Mouse (Mus musculus) intestine, embryonic 15.5 days (tissue): ENCODE measurements around the gene Ifitm6. TPM values are rescaled to one million over a fixed set of nuclear protein-coding genes. Genes with fewer than 3 reads are reported as not detected.
"Not testable (repeated sequence)": the region's sequence is repeated elsewhere in the genome, so short reads cannot be mapped to it uniquely, and the experiment has no call there.

Source experiments
- ATAC-seq: fragments of 200-750 bp; cut with Nextera tagmentation; 2 replicates; pipeline ENCODE4 v1.8.0; 2017; ENCODE audit warnings: moderate TSS enrichment, moderate library complexity
- H3K27ac ChIP-seq: fragments of 300-500 bp; sonication (generic); 2 replicates; pipeline ENCODE4 v1.5.1; 2015; ENCODE audit warnings: mild to moderate bottlenecking, inconsistent platforms
- H3K27me3 ChIP-seq: fragments of 300-500 bp; sonication (generic); replicated peaks from 2 replicates; pipeline ENCODE4 v1.6.1; 2015; ENCODE audit warnings: inconsistent platforms
- H3K36me3 ChIP-seq: fragments of 300-500 bp; sonication (generic); 2 replicates; pipeline ENCODE4 v1.6.1; 2015; ENCODE audit warnings: inconsistent platforms
- H3K4me1 ChIP-seq: fragments of 300-500 bp; sonication (generic); replicated peaks from 2 replicates; pipeline ENCODE4 v1.6.1; 2015; ENCODE audit warnings: inconsistent platforms
- H3K4me2 ChIP-seq: fragments of 300-500 bp; sonication (generic); replicated peaks from 2 replicates; pipeline ENCODE4 v1.6.1; 2015; ENCODE audit warnings: mild to moderate bottlenecking, inconsistent platforms
- H3K4me3 ChIP-seq: fragments of 300-500 bp; sonication (generic); replicated peaks from 2 replicates; pipeline ENCODE4 v1.5.1; 2015; ENCODE audit warnings: inconsistent platforms
- H3K9ac ChIP-seq: fragments of 300-500 bp; sonication (generic); 2 replicates; pipeline ENCODE4 v1.6.1; 2015; ENCODE audit warnings: inconsistent platforms
- H3K9me3 ChIP-seq: fragments of 300-500 bp; sonication (generic); 2 replicates; pipeline ENCODE4 v1.6.1; 2016; ENCODE audit warnings: inconsistent platforms
- WGBS: fragments of 180-500 bp; shearing (Covaris S2); methylation state at CpG from one replicate; pipeline ENCODE4 v1.1.7; 2015; 5-methylcytosine and 5-hydroxymethylcytosine counted together
- polyA plus RNA-seq: library from polyadenylated mRNA; unstranded; fragments of >200 nt; fragmentation: Nextera tagmentation; extraction: Ambion mirVana; gene quantifications from 2 replicates; pipeline ENCODE4 v1.2.1, GENCODE M21; 2015

The Ifitm6 gene
- polyA plus RNA-seq, 1 experiment from 2014 or later: 1.6 TPM

DNA sequence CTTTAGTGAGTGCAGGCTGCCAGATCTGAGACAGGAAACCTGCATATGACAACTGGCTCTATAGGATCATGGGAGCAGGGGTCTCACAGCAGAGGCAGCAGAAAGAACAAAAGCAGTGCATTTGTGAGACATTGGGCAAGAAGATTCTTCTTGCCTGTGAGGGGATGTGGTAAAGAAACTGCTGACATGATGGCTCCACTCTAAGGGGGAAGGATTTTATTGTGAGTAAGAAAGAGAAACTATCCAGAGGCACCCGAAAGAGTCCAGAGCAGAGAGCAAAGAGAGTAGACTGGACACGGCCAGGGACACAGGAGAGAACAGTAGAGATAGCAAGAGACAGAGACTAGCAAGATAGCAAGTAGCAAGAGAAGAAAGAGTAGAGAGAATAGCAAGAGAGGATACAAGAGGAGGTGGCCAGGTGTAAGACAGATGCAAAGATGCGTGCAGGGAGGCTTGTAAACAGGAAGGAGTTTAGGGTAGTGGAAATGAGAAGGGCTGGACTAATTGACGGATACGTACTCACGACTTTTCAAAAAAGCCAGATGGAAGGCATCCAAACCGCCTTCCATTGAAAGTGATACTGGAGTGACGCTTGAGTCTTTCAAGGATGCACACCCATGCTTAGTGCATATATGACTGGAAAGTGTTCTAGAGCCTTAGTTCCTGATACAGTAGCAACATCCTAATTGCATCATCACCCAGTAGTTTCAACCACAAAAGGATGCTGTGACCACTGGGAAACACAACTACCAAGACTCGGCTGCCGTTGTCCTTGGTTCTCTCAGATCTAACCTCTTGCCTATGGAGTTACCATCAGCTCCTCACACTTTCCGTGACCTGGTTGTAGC, 18.6 kb downstream of the Ifitm6 start:
- H3K27ac ChIP-seq: 0 out of 2 replicates have a peak overlapping the region, but pooled peaks have one; percentile 9
- H3K27me3 ChIP-seq: no peaks in the 10 kb centered on the region
- H3K9ac ChIP-seq: no peak overlapping the region
- H3K4me3 ChIP-seq: no peak overlapping the region
- no peaks in the 10 kb centered on the region for H3K4me1 ChIP-seq
- no peak for ATAC-seq
- no peak overlapping the region for H3K4me2 ChIP-seq
- H3K9me3 ChIP-seq: no peaks in the 10 kb centered on the region
- WGBS: 77% methylated on average over 11 of the region's 11 CpGs
- H3K36me3 ChIP-seq: no peaks in the 10 kb centered on the region

DNA sequence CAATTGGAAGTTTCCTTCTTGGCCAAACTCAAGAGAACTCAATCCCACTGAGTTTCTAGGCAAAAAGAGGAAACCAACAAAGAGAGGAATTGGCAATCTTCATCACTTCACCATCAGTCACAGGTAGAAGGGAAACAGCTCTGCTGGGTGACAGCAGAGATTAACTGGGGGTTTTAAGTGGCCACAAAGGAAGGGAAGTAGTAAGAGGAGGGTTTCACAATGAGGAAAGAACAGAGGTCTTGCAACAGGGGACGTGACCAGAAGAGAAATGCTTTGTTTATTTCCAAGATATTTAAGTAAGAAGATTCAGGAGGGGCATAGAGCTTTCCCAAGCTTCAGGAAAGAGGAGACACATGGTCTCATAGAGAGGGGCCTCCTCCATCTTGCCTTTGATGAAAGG, 19.9 kb downstream of the Ifitm6 start:
- Histone ChIP-seq H3K4me1 (no peaks in the 10 kb centered on the region), H3K9me3 (no peaks in the 10 kb centered on the region), H3K27me3 (no peaks in the 10 kb centered on the region), H3K36me3 (no peaks in the 10 kb centered on the region), H3K4me2 (no peak overlapping the region), H3K9ac (no peak overlapping the region), H3K4me3 (no peak overlapping the region), H3K27ac (no peak overlapping the region)
- ATAC-seq: no peak
- 23% methylated on average over 1 of the region's 1 CpGs for WGBS

DNA sequence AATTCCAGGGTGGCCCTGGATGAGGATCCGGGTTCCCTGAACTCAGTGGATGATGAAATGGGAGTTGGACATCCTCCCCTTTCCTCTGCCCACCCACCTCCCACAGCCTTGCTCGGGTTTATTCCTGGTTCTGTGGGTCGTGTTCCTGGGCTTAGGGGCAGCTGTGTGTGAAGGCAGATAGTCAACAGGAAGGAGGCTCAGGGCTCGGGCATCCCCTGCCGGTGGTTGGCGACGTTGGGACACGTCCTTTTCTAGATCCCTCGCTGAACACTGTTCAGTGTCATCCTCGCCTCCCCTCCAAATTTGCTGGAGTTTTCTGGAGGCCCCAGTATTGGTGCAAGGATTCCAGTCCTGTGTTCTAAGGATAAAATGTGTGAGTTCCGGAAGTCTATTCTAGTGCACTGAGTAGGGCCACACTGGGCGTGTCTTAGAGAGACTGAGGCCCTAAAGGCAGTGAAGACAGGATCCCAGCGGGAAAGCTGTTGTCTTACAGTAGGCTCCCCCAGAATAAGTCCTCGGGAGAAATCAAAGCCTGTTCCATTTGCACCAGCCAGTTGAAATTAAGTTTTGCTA, 26.5 kb downstream of the Ifitm6 start:
- Histone ChIP-seq H3K27me3 (no peaks in the 10 kb centered on the region), H3K9ac (no peak overlapping the region), H3K4me2 (no peak overlapping the region), H3K4me3 (no peak overlapping the region), H3K9me3 (no peaks in the 10 kb centered on the region), H3K36me3 (no peaks in the 10 kb centered on the region), H3K4me1 (peaks cover 11% of the 10 kb centered on the region; the same call in 1 of the 2 replicates), H3K27ac (no peak overlapping the region)
- WGBS: 84% methylated on average over 14 of the region's 14 CpGs
- no peak for ATAC-seq

DNA sequence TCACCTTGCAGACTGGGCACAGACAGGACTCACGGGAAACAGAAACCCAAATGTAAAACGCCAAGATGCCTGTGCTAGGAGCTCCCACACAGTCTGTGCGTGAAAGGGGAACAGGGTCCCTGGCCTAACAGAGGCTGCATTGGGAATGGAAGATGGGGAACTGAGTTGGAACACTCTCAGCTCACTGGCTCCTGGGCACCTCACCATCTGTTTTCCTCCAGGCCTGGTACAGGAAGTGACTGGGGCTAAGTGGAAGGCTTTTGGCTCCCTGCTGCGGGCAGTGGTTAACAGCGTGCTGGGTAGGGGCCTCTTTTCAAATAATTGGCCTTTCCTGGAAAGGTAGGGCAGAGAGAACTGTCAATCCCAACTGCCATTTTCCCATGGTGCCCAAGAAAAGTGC, 27.1 kb downstream of the Ifitm6 start:
- 75% methylated on average over 5 of the region's 5 CpGs for WGBS
- H3K4me2 ChIP-seq: no peak overlapping the region
- ATAC-seq: no peak; the same call in 1 of the 2 replicates
- no peaks in the 10 kb centered on the region for H3K9me3 ChIP-seq
- no peak overlapping the region for H3K27ac ChIP-seq
- no peak overlapping the region for H3K4me3 ChIP-seq
- H3K9ac ChIP-seq: no peak overlapping the region
- H3K27me3 ChIP-seq: no peaks in the 10 kb centered on the region
- peaks cover 11% of the 10 kb centered on the region; the same call in 1 of the 2 replicates for H3K4me1 ChIP-seq
- H3K36me3 ChIP-seq: no peaks in the 10 kb centered on the region

DNA sequence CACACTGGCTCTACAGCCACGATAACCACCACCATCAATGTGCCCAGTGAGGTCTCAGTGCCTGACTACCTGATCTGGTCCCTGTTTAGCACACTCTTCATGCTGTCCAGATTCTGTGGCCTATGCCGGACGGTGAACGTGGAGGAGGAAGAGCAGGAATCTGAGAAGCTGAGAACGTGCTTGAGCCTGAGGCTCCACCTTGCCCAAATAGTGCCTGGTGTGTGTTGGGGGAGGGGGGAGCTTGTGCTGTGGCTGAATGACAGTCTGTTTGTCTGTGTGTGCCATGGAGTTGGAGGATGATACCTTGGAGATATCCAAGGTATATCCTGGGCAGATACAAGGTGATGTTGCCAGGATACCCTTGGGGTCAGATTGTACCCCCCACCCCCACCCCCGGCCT, 27.5 kb downstream of the Ifitm6 start:
- peak; percentile 46; the same call in 1 of the 2 replicates for ATAC-seq

DNA sequence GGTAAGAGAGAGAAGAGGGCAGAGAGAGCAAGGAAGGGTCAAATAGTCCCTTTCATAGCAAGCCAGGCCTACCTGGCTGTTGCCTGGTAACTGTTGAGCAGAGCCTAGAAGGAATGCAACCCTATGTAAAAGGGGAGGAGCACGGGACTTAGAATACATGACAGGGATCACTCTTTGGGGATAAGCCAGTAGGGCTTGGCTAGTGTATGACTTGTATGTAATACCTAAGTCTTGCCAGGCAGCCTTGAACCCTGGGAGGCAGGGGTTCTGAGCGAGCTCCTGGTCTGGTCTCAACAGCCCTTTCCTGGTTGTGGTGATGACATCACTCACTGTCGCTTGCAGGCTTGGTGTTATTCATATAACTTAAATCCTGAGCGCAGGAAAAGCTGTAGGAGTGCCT, 28.7 kb downstream of the Ifitm6 start:
- H3K27ac ChIP-seq: no peak overlapping the region
- no peak overlapping the region for H3K4me3 ChIP-seq
- H3K36me3 ChIP-seq: no peaks in the 10 kb centered on the region
- H3K27me3 ChIP-seq: no peaks in the 10 kb centered on the region
- no peak overlapping the region for H3K4me2 ChIP-seq
- H3K9me3 ChIP-seq: no peaks in the 10 kb centered on the region
- 72% methylated on average over 4 of the region's 4 CpGs for WGBS
- no peak overlapping the region for H3K9ac ChIP-seq
- peaks cover 11% of the 10 kb centered on the region; the same call in 1 of the 2 replicates for H3K4me1 ChIP-seq
- no peak for ATAC-seq

More for the DNA sequence above, 27.5 kb downstream of the Ifitm6 start:
- H3K9ac ChIP-seq: no peak overlapping the region
- peaks cover 11% of the 10 kb centered on the region; the same call in 1 of the 2 replicates for H3K4me1 ChIP-seq
- no peak overlapping the region for H3K4me3 ChIP-seq
- no peaks in the 10 kb centered on the region for H3K27me3 ChIP-seq
- WGBS: 46% methylated on average over 6 of the region's 6 CpGs
- no peaks in the 10 kb centered on the region for H3K36me3 ChIP-seq
- H3K4me2 ChIP-seq: no peak overlapping the region
- no peak overlapping the region for H3K27ac ChIP-seq
- H3K9me3 ChIP-seq: no peaks in the 10 kb centered on the region

DNA sequence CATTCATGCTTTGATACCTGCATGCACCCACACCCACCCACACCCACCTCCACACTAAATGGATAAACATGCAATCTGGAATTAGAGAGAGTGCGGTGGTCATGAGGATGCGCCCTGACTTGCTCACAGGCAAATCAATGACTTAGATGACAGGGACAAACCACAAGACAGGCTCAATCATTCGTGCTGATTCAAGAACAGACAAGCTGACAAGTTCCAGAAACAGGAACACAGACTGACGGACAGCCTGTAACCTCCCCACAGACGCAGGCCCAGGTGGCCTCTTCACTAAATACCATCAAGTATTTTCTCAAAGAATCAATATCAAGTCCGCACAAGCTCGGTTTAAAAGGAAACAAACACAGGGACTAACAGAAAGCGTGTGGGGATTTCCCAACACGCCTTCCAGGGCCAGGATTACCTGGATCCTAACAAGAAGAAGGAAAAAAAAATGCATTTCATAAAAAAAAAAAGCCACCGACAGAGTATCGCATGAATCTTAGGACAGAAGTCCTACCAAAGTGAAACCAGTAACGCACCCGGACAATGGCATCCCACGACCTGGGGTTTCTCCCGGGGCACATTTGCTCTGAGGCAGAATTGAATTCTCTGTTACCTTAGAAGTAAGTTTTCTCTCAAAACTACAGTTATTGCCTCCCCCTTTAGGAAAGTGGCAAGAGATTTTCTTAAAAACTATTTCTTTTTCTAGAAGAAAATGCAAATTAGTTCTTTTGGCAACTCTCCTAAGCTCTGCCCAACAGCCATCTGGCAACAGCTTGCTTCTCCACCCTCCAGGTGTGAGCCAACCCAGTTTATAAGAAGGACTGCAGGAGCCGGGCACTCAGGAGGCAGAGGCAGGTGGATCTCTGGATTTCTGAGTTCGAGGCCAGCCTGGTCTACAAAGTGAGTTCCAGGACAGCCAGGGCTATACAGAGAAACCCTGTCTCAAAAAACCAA, 30.3 kb downstream of the Ifitm6 start:
- H3K9ac ChIP-seq: no peak overlapping the region
- H3K27me3 ChIP-seq: no peaks in the 10 kb centered on the region
- WGBS: 78% methylated on average over 17 of the region's 17 CpGs
- no peak overlapping the region for H3K4me3 ChIP-seq
- no peaks in the 10 kb centered on the region for H3K36me3 ChIP-seq
- no peaks in the 10 kb centered on the region for H3K9me3 ChIP-seq
- no peak overlapping the region for H3K27ac ChIP-seq
- peaks cover 11% of the 10 kb centered on the region; the same call in 1 of the 2 replicates for H3K4me1 ChIP-seq
- no peak overlapping the region for H3K4me2 ChIP-seq
- no peak for ATAC-seq

DNA sequence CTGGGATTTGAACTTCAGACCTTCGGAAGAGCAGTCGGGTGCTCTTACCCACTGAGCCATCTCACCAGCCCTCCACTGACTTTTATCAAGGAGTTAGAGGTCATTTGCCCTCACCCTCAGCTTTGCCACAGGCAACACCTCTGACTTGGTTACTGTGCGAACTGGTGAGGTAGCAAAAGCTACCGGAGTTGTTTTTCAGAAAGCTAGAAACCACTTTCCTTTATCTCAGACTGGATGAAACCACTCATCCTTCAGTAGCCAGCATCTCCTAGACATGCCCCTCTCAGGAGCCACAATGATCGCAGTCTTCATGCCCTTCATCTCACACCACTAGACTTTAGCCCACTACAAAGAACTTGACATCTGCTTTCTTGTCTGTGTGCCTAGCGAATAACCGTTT, 34.8 kb downstream of the Ifitm6 start:
- 92% methylated on average over 7 of the region's 7 CpGs for WGBS
- H3K9ac ChIP-seq: no peak overlapping the region
- ATAC-seq: no peak
- H3K4me2 ChIP-seq: no peak overlapping the region
- no peaks in the 10 kb centered on the region for H3K9me3 ChIP-seq
- no peaks in the 10 kb centered on the region for H3K27me3 ChIP-seq
- H3K27ac ChIP-seq: no peak overlapping the region
- no peaks in the 10 kb centered on the region for H3K4me1 ChIP-seq
- no peak overlapping the region for H3K4me3 ChIP-seq
- H3K36me3 ChIP-seq: no peaks in the 10 kb centered on the region

DNA sequence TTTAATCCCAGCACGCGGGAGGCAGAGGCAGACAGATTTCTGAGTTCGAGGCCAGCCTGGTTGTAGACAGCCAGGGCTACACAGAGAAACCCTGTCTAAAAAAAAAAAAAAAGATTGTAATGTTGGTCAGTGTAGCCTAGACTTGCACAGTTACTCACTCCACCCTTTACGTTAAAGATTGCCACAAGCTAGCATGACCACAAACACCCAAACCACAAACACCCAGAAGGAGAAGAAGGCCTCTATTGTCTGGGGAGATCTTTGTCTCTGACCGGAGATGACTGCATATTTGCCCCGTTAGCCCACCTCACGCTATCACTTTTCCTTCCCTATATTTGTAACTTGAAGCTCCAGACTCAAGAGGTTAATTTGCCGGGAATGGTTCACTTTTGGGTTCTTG, 36.0 kb downstream of the Ifitm6 start:
- Histone ChIP-seq H3K27me3 (no peaks in the 10 kb centered on the region), H3K27ac (no peak overlapping the region), H3K4me2 (no peak overlapping the region), H3K9ac (no peak overlapping the region), H3K4me3 (no peak overlapping the region), H3K36me3 (no peaks in the 10 kb centered on the region), H3K4me1 (no peaks in the 10 kb centered on the region), H3K9me3 (no peaks in the 10 kb centered on the region)
- WGBS: 90% methylated on average over 8 of the region's 8 CpGs
- no peak for ATAC-seq

DNA sequence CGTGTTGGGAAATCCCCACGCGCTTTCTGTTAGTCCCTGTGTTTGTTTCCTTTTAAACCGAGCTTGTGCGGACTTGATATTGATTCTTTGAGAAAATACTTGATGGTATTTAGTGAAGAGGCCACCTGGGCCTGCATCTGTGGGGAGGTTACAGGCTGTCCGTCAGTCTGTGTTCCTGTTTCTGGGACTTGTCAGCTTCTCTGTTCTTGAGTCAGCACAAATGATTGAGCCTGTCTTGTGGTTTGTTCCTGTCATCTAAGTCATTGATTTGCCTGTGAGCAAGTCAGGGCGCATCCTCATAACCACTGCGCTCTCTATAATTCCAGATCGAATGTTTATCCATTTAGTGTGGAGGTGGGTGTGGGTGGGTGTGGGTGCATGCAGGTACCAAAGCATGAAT, 41.0 kb downstream of the Ifitm6 start:
- not testable (repeated sequence) for H3K4me2 ChIP-seq, H3K9ac ChIP-seq, H3K4me3 ChIP-seq, H3K27me3 ChIP-seq, H3K36me3 ChIP-seq, H3K27ac ChIP-seq, H3K9me3 ChIP-seq, ATAC-seq
- H3K4me1 ChIP-seq: peaks cover 19% of the 10 kb centered on the region
- WGBS: 86% methylated on average over 9 of the region's 9 CpGs

DNA sequence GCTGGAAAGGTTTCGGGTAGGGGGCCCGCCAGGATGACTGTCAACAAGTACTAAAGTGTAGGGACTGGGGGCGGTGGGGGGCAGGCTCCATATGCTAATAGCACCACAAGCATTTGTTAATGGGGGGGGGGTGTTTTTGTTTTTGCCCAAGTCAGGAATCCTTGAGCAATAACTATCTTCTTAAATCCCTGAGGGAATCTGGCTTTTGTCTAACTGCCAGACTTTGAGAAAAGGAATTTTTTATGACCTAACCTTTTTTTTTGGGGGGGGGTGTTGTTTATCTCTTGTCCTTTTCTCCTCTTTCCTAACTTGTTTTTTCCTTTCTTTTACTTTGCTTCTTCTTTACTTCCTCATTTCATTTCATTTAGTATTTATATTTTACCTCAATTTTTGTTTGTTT, 42.3 kb downstream of the Ifitm6 start:
- H3K9ac ChIP-seq: no peak overlapping the region
- H3K4me2 ChIP-seq: no peak overlapping the region
- H3K27ac ChIP-seq: peak overlapping the region; percentile 75
- peaks cover 28% of the 10 kb centered on the region for H3K4me1 ChIP-seq
- no peaks in the 10 kb centered on the region for H3K36me3 ChIP-seq
- no peaks in the 10 kb centered on the region for H3K9me3 ChIP-seq
- no peak for ATAC-seq
- 28% methylated on average over 3 of the region's 3 CpGs for WGBS
- no peaks in the 10 kb centered on the region for H3K27me3 ChIP-seq
- no peak overlapping the region for H3K4me3 ChIP-seq

DNA sequence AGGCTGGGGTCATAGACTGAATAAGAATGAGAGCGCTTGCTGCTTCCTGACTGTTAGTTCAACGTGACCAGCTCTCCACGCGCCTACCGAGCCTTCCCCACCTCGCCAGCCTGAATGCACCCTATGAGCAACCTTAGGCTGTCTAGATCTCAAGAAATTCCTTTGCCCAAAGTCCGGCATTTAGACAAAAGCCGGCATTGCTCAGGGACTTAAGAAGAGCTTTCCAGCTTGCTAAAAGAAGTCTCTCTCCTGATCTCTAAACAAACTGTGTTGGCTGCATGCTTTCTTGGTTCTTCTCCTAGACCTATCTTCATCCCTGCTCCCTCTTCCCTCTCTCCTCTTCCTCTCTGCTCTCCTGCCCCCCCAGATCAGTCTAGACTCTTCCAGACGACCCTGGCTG, 42.8 kb downstream of the Ifitm6 start:
- Histone ChIP-seq H3K4me1 (peaks cover 28% of the 10 kb centered on the region), H3K9me3 (no peaks in the 10 kb centered on the region), H3K9ac (no peak overlapping the region; the same call in 1 of the 2 replicates), H3K4me3 (no peak overlapping the region), H3K27me3 (no peaks in the 10 kb centered on the region), H3K27ac (peak overlapping the region; percentile 75), H3K36me3 (no peaks in the 10 kb centered on the region), H3K4me2 (no peak overlapping the region)
- 17% methylated on average over 9 of the region's 9 CpGs for WGBS
- no peak for ATAC-seq
